Mouse (Mus musculus): ENCODE data around the gene Disp3.

The Disp3 gene

GRCm38 (mm10) chr4:148287476-148288054, at the start of gene Disp3:
Gene Disp3 (minus strand): TSS chr4:148287965.
- DNase-seq (ENCODE audit: low spot score): no peak

- DNase-seq (ENCODE audit: low spot score): no peak
These were observed 42.5 kb upstream of the Disp3 start for GRCm38 (mm10) chr4:148330269-148330668.

GRCm38 (mm10) chr4:148329431-148329830, 41.7 kb upstream of the Disp3 start:
- DNase-seq (ENCODE audit: low spot score): no peak

GRCm38 (mm10) chr4:148328237-148328636, 40.5 kb upstream of the Disp3 start:
- no peak for DNase-seq (ENCODE audit: low spot score)

GRCm38 (mm10) chr4:148327266-148327997, 39.7 kb upstream of the Disp3 start:
- DNase-seq (ENCODE audit: low spot score): no peak

GRCm38 (mm10) chr4:148326791-148327190, 39.0 kb upstream of the Disp3 start:
- no peak for DNase-seq (ENCODE audit: low spot score)

GRCm38 (mm10) chr4:148325951-148326350, 38.2 kb upstream of the Disp3 start:
- no peak for DNase-seq (ENCODE audit: low spot score)

GRCm38 (mm10) chr4:148325057-148325456, 37.3 kb upstream of the Disp3 start:
- no peak for DNase-seq (ENCODE audit: low spot score)

- DNase-seq (ENCODE audit: low spot score): no peak
These were observed 34.4 kb upstream of the Disp3 start for GRCm38 (mm10) chr4:148322152-148322551.

GRCm38 (mm10) chr4:148319366-148319765, 31.6 kb upstream of the Disp3 start:
- no peak for DNase-seq (ENCODE audit: low spot score)

- DNase-seq (ENCODE audit: low spot score): peak; percentile 28
These were observed 27.8 kb upstream of the Disp3 start for GRCm38 (mm10) chr4:148315377-148316175.

- no peak for DNase-seq (ENCODE audit: low spot score)
These were observed 26.6 kb upstream of the Disp3 start for GRCm38 (mm10) chr4:148314396-148314795.

- DNase-seq (ENCODE audit: low spot score): no peak
These were observed 25.8 kb upstream of the Disp3 start for GRCm38 (mm10) chr4:148313601-148314000.

- no peak for DNase-seq (ENCODE audit: low spot score)
These were observed 24.7 kb upstream of the Disp3 start for GRCm38 (mm10) chr4:148312296-148313116.

GRCm38 (mm10) chr4:148310845-148311244, 23.1 kb upstream of the Disp3 start:
- no peak for DNase-seq (ENCODE audit: low spot score)

GRCm38 (mm10) chr4:148310126-148310525, 22.4 kb upstream of the Disp3 start:
- no peak for DNase-seq (ENCODE audit: low spot score)

GRCm38 (mm10) chr4:148306406-148307083, 18.8 kb upstream of the Disp3 start:
- no peak for DNase-seq (ENCODE audit: low spot score)

GRCm38 (mm10) chr4:148298720-148299119, 11.0 kb upstream of the Disp3 start:
- DNase-seq (ENCODE audit: low spot score): no peak

- DNase-seq (ENCODE audit: low spot score): no peak
These were observed 9.9 kb upstream of the Disp3 start for GRCm38 (mm10) chr4:148297640-148298039.

GRCm38 (mm10) chr4:148293319-148293718, 5.6 kb upstream of the Disp3 start:
- DNase-seq (ENCODE audit: low spot score): no peak

GRCm38 (mm10) chr4:148291849-148292248, 4.1 kb upstream of the Disp3 start:
- DNase-seq (ENCODE audit: low spot score): no peak

Measured in ovary, adult 18-20 months (tissue).